Mouse (Mus musculus) liver, adult 2 months (tissue): ENCODE results near the gene Pbrm1. TPM values are rescaled to one million over a fixed set of nuclear protein-coding genes. Genes with fewer than 3 reads are reported as not detected.
A peak's percentile ranks its signal among the peaks of the same experiment; 100 is the strongest.

Source experiments
- DNase-seq: peaks from one replicate; pipeline ENCODE4 v3.0.0-alpha.2; 2011; ENCODE audit warnings: low read depth, low spot score; ENCODE audit errors: extremely low read depth
- H3K27ac ChIP-seq: fragments of 200-500 bp; replicated peaks from 2 replicates; pipeline ENCODE4 v1.5.1; 2012; ENCODE audit warnings: low read depth, mild to moderate bottlenecking, control low read depth, inconsistent platforms, low read length; ENCODE audit not compliant: insufficient read depth
- H3K27me3 ChIP-seq: fragments of 200-500 bp; 2 replicates; pipeline ENCODE4 v1.6.1; 2012; ENCODE audit warnings: mild to moderate bottlenecking, moderate library complexity, low read length, inconsistent platforms; ENCODE audit not compliant: control insufficient read depth, insufficient read depth
- H3K36me3 ChIP-seq: fragments of 200-500 bp; 2 replicates; pipeline ENCODE4 v1.6.1; 2012; ENCODE audit warnings: low read length, inconsistent platforms; ENCODE audit not compliant: control insufficient read depth, insufficient read depth
- H3K4me1 ChIP-seq: fragments of 200-500 bp; 2 replicates; pipeline ENCODE4 v1.6.1; 2011; ENCODE audit warnings: low read length; ENCODE audit not compliant: control insufficient read depth, insufficient read depth
- H3K4me3 ChIP-seq: fragments of 200-500 bp; 2 replicates; pipeline ENCODE4 v1.5.1; 2011; ENCODE audit warnings: low read depth, mild to moderate bottlenecking, control low read depth, low read length, moderate library complexity; ENCODE audit not compliant: insufficient read depth
- H3K79me2 ChIP-seq: fragments of 200-500 bp; 2 replicates; pipeline ENCODE4 v1.6.1; 2012; ENCODE audit warnings: inconsistent platforms, mild to moderate bottlenecking, low read length, moderate library complexity; ENCODE audit not compliant: control insufficient read depth, insufficient read depth
- H3K9ac ChIP-seq: fragments of 200-500 bp; 2 replicates; pipeline ENCODE4 v1.6.1; 2012; ENCODE audit warnings: low read depth, mild to moderate bottlenecking, control low read depth, inconsistent platforms, low read length
- CTCF ChIP-seq: fragments of 200-500 bp; IDR thresholded peaks from 2 replicates; pipeline ENCODE4 v1.5.1; 2011; ENCODE audit warnings: low read depth, low read length, control low read depth
- POLR2A ChIP-seq: fragments of 200-500 bp; IDR thresholded peaks from 2 replicates; pipeline ENCODE4 v1.6.1; 2011; ENCODE audit warnings: low read length, control low read depth; ENCODE audit not compliant: insufficient read depth; ENCODE audit errors: extremely low read depth
- WGBS: fragments of 180-500 bp; shearing (Covaris S2); methylation state at CpG from one replicate; pipeline ENCODE4 v1.1.7; 2018; 5-methylcytosine and 5-hydroxymethylcytosine counted together
- polyA plus RNA-seq: library from polyadenylated mRNA; depleted of rRNA; stranded (reverse); fragments of >200 nt; gene quantifications from 2 replicates; pipeline ENCODE4 v1.2.3, GENCODE M21; 2012
- total RNA-seq: library from RNA; depleted of rRNA; stranded (reverse); fragments of >200 nt; gene quantifications from 2 replicates; pipeline ENCODE4 v1.2.3, GENCODE M21; 2014

Gene Pbrm1
- total and polyA plus RNA-seq, 2 experiments = 6.3 to 26.3 TPM

DNA sequence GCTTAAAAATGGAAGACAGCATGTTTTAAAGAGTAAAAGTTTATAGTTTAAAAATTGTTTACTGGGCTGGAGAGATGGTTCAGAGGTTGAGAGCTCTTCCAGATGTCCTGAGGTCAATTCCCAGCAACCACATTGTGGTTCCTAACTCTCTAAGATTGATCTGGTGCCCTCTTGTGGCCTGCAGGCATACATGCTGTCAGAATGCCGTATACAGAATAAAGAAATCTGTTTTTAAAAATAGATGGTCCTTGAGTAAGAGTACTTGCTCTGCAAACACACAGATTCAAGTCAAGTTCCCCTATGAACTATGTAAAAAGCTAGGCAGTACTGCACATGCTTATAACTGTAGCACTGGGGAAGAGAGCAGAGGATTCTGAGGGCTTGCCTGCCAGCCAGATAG lies 43.3 kb downstream of the Pbrm1 start:
- H3K36me3 ChIP-seq = peaks cover 34% of the 10 kb centered on the region
- 0 out of 2 replicates have a peak, but pooled peaks cover 2% of the 10 kb centered on the region for H3K4me1 ChIP-seq
- no peaks in the 10 kb centered on the region; the same call in 1 of the 2 replicates for H3K79me2 ChIP-seq
- H3K27me3 ChIP-seq = no peaks in the 10 kb centered on the region
- TF ChIP-seq POLR2A (no peak), CTCF (peak; percentile 37)
- no peak overlapping the region for H3K27ac ChIP-seq
- 30% methylated on average over 1 of the region's 1 CpGs for WGBS
- H3K4me3 ChIP-seq = no peak overlapping the region
- peak; percentile 53 for DNase-seq
- no peak overlapping the region for H3K9ac ChIP-seq

DNA sequence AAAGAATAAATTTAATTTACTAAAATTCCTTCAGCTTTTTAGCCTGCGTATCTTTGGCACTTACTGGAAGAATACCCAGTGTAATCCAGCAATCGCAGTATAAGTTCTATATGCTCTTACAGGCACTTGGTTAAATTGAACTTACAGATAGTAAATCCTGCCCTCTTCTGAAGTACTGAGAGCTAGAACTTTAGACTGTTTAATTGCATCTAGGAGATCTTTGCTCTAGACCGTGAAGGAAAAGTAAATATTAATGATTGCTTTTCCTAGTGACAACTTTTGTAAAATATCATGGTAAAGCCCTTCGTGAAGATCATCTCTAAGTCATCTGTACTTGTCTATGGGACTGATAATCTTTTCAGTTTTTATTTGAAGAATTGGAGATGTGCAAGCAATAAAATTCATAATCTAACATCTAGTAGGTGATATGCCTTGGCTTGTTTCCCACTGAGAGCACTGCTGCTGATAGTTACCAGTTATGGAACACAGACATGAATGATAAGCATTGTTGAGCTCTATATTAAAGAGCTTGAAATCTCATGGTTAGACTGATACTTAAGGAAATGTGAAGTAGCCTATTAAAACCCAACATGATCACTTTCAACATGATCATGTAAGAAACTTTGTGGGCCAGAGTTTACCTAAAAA lies 50.3 kb downstream of the Pbrm1 start:
- Histone ChIP-seq H3K4me1 (no peaks in the 10 kb centered on the region), H3K27me3 (no peaks in the 10 kb centered on the region), H3K9ac (no peak overlapping the region), H3K27ac (no peak overlapping the region), H3K36me3 (peaks cover 34% of the 10 kb centered on the region), H3K79me2 (no peaks in the 10 kb centered on the region), H3K4me3 (no peak overlapping the region)
- peak; percentile 72 for DNase-seq
- TF ChIP-seq CTCF (no peak), POLR2A (no peak)
- 56% methylated on average over 4 of the region's 4 CpGs for WGBS

DNA sequence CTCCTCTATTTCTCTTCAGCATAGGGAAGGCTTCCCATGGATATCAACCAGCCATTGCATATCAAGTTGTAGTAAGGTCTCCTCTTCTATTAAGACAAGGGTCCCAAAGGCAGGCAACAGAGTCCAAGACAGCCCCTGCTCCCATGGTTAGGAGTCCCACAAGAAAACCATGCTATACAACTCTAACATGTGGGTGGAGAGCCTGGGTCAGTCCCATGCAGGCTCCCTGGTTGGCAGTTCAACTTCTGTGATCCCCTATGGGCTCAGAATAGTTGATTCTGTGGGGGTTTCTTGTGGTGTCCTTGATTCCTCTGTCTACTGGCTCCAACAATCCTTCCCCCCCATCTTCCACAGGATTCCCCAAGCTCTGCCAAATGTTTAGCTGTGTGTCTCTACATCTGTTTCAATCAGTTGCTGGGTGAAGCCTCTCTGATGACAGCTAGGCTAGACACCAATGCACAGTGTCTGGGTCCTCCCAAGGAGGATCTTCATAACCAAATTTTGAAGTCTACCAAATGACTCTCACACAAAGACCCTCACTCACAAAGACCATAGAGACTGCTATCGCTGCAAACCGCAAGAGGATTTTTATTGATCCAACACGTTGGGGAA lies 59.8 kb downstream of the Pbrm1 start:
- H3K27ac ChIP-seq = no peak overlapping the region
- no peaks in the 10 kb centered on the region; the same call in 1 of the 2 replicates for H3K79me2 ChIP-seq
- no peak overlapping the region for H3K9ac ChIP-seq
- no peaks in the 10 kb centered on the region for H3K27me3 ChIP-seq
- H3K4me1 ChIP-seq = peaks cover 3% of the 10 kb centered on the region
- H3K4me3 ChIP-seq = no peak overlapping the region
- TF ChIP-seq CTCF (no peak), POLR2A (no peak)
- peaks cover 30% of the 10 kb centered on the region for H3K36me3 ChIP-seq
- DNase-seq = no peak
- 94% methylated on average over 3 of the region's 3 CpGs for WGBS

DNA sequence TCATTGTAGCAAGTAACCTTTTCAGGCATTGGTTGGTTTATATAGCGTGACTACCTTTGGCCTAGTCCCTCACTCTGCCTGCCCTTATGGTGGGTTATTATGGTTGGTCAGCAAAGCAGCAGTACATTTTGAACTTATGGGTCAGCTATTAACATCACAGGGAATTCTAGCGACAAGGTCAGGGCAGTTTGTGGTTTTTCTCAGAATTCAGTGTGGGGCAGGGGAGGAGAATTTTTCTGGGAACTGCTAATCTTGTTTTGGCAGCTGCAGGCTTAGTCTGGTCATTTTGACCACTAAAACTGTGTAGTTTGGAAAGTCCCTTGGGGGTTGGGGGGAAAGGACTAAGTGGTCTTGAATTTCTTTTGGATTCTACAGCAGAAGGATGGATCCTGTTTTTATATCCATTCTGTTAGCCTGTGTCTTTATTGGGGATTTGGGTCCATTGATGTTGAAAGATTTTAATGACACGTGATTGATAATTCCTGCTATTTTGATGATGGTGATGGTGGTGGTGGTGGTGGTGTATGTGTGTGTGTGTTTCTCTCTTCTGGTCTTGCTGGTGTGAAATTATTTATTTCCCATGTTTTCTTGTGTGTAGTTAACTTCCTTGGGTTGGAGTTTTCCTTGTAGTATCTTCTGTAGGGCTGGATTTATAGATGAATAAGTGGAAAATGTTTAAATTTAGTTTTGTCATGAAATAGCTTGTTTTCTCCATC lies 60.5 kb downstream of the Pbrm1 start:
- H3K27ac ChIP-seq = no peak overlapping the region
- 64% methylated on average over 3 of the region's 3 CpGs for WGBS
- peaks cover 25% of the 10 kb centered on the region for H3K36me3 ChIP-seq
- DNase-seq = peak; percentile 20
- H3K79me2 ChIP-seq = no peaks in the 10 kb centered on the region; the same call in 1 of the 2 replicates
- H3K4me1 ChIP-seq = peaks cover 3% of the 10 kb centered on the region
- H3K9ac ChIP-seq = no peak overlapping the region
- H3K27me3 ChIP-seq = no peaks in the 10 kb centered on the region
- no peak for TF ChIP-seq POLR2A
- TF ChIP-seq CTCF = no peak
- no peak overlapping the region for H3K4me3 ChIP-seq

DNA sequence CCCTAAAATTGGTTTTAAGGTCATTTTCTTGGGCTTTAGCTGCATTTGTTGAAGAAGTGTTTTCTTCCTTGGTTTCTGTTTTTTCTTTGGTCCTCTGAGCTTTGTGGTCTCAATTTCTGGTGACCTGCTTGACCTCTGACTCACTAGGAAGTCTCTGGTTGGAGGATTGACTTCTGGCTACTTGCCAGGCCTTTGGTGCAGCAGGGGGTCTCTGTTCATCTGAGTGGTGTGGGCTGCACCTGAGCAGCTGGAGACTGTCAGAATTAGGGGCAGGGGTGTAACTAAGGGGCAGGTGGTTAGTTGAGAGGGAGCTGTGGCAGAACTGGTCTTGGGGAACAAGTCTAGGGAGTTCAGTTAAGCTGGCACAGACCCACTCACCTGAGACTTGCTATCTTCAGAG lies 62.2 kb downstream of the Pbrm1 start:
- Histone ChIP-seq H3K27ac (no peak overlapping the region), H3K27me3 (no peaks in the 10 kb centered on the region), H3K9ac (no peak overlapping the region), H3K4me3 (no peak overlapping the region), H3K4me1 (peaks cover 3% of the 10 kb centered on the region), H3K79me2 (no peaks in the 10 kb centered on the region; the same call in 1 of the 2 replicates), H3K36me3 (peaks cover 22% of the 10 kb centered on the region)
- DNase-seq = no peak
- TF ChIP-seq POLR2A (no peak), CTCF (no peak)

DNA sequence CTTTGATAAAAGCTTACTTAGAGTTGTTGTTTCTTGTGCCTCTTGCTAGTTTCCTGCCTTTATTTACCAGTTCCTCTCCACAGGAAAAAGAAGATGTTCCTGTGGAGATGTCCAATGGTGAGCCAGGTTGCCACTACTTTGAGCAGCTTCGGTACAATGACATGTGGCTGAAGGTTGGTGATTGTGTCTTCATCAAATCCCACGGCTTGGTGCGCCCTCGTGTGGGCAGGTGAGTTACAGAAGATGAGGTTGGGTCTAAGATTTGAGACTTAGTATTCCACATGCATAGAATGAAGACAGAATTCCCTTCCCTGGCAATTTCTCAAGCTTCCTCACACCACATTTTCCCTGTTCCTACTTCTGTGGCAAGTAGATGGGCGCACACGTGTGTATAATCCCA lies 68.5 kb downstream of the Pbrm1 start:
- peaks cover 40% of the 10 kb centered on the region for H3K36me3 ChIP-seq
- H3K4me3 ChIP-seq = no peak overlapping the region
- H3K27me3 ChIP-seq = no peaks in the 10 kb centered on the region
- peak; percentile 32 for DNase-seq
- TF ChIP-seq POLR2A = no peak
- peak; percentile 63 for TF ChIP-seq CTCF
- WGBS = 75% methylated on average over 6 of the region's 6 CpGs
- H3K9ac ChIP-seq = no peak overlapping the region
- no peaks in the 10 kb centered on the region; the same call in 1 of the 2 replicates for H3K79me2 ChIP-seq
- no peak overlapping the region for H3K27ac ChIP-seq
- no peaks in the 10 kb centered on the region for H3K4me1 ChIP-seq
